Mouse (Mus musculus): ENCODE results near the gene Sox5. TPM values are rescaled to one million over a fixed set of nuclear protein-coding genes. Genes with fewer than 3 reads are reported as not detected.

The Sox5 gene
- total RNA-seq, 2 experiments from 2014 or later, result 2.6 to 2.9 TPM

GRCm38 (mm10) chr6:144181083-144181866 is 600.5 kb downstream of the Sox5 start:
- peak; percentile 34 to 56 for DNase-seq

GRCm38 (mm10) chr6:144179111-144179510 is 602.7 kb downstream of the Sox5 start:
- DNase-seq, result no peak

DNA sequence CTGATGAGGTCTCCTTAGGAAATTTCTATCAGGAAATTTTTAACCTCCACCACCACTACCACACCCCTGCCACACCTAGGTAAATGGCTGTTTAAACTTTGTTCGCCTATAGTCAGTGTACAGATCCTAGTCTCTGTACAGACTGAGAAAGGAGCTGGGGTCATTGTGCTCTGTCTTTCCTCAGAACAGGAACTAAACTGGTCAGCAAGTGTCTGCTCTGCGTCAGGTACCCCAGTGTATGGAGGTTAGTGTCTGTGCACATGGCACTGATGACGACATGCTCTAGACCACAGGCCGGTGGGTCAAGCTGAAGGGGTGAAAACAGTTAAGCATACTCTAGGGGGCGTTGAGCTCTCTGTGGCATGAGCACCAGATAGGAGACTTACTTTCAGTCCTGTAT is 605.1 kb downstream of the Sox5 start:
- DNase-seq, result no peak

- DNase-seq, result no peak
Observed at GRCm38 (mm10) chr6:144175590-144175989, 606.2 kb downstream of the Sox5 start.

- DNase-seq, result no peak
Observed at GRCm38 (mm10) chr6:144170541-144170940, 611.2 kb downstream of the Sox5 start.

- no peak for DNase-seq
Observed at GRCm38 (mm10) chr6:144169791-144170190, 612.0 kb downstream of the Sox5 start.

DNA sequence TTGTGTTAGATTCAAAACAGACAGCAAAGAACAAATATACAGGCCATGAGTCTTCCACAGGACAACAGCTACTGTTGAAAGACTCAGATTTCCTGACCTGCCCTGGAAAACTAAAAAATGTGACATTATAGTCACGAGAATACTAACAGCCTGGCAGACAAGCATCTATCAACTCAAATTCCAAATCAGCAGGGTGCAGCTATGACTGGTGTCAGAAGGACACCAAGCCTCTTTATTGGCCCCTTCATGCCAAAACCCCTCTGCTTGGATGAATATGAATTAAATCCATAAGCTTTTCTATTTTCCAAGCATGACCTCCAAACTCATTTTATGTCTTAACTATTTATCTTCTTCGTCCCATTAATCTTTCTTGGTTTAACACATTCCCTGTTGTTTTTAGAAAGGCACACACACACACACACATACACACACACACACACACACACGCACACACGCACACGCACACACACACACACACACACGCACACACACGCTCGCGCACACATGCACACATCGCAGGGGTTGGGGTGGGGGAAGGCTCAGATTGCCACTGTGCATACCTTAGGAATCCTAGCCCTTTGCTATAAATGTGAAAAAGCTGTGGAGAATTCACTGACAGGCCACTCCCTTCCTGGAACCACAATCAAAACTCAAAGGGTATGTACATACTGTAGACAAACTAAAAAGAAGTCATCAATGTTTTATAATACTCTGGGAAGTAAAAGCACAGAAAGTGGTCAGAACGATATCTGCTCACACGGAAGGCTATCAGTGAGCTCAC is 612.9 kb downstream of the Sox5 start:
- no peak for DNase-seq

GRCm38 (mm10) chr6:144167058-144167457 is 614.7 kb downstream of the Sox5 start:
- no peak for DNase-seq

- no peak for DNase-seq
Observed at GRCm38 (mm10) chr6:144166651-144167050, 615.1 kb downstream of the Sox5 start.

DNA sequence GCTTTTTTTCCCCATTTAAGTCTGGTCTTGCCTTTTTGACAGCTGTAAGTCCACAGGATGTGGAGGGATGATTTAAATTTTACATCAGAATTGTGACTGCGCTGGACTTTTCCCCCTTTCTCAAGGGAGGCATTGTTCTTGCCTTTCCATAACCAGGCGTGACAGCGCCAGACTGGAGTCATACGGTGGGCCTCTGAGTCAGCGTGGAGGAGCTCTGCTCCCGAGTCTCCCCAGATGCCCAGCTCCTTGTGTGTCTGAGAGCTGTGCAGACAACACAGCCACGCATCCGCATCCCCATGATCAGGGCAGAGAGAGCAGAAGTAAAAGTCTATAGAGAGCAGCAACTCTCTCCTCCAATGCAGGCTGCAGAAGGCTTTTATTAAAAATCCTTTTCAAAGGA is 615.7 kb downstream of the Sox5 start:
- DNase-seq, result peak; percentile 18 to 24

GRCm38 (mm10) chr6:144163501-144163900 is 618.3 kb downstream of the Sox5 start:
- DNase-seq, result no peak

GRCm38 (mm10) chr6:144158637-144159036 is 623.1 kb downstream of the Sox5 start:
- DNase-seq, result no peak

DNA sequence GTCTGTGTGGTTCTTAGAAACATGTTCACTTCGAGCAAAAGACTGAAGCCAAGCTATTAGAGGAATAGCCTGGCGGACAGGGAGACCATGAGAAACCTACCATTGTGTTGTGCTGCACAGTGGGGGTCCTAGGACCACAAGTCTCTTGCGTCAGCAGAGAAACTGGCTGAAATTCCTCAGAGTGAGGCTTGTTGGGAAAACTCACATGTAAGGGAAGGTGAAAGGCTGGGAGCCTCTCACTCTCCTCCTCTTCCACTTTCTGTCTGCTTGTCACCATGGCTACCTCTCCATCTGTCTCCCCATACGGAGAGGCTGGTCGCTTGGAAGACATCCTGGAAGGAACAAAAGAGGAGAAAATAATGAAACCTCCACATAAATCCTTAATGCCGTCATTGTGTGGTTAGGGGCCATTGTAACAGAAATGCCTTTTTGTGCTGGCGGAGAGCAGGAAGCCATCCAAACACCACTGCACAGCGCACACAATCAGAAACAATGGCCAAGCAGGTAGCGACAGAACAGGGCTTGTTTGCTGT is 626.8 kb downstream of the Sox5 start:
- no peak for DNase-seq

- no peak for DNase-seq
Observed at GRCm38 (mm10) chr6:144151957-144152356, 629.8 kb downstream of the Sox5 start.

GRCm38 (mm10) chr6:144151075-144151474 is 630.7 kb downstream of the Sox5 start:
- no peak for DNase-seq

DNA sequence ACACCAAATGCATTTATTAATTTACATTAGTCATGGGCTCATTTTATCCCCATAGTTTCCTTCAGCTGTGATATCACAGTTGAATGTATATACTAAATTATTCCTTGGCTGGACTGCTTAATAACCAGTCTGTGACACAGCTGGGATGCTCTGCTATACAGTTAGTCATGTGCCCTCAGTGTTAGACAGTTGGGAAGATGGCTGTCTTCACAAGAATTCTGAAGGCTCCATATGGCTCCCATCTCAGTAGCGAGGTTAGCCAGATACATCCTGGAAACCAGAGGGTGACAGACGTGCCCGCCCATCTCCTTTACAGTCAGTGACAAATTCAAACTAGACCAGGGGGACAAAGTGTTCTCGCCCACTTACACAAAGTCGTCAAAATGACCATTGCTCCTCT is 644.4 kb downstream of the Sox5 start:
- DNase-seq, result no peak

DNA sequence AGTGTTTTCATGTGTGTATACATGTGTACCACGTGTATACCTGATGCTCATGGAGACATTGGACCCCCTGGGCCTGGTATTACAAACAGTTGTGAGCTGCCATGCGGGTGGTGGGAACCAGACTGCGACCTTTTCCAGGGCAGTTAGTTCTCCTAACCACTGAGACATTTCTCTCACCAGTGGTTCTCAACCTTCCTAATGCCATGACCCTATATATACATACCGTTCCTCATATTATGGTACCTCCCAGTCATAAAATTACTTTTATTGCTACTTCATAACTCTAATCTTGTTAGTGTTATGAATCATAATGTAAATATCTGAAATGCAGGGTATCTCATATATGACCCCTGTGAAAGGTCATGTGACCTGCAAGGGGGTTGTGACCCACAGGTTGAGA is 644.9 kb downstream of the Sox5 start:
- DNase-seq, result no peak

- no peak for DNase-seq
Observed at GRCm38 (mm10) chr6:144129927-144130326, 651.9 kb downstream of the Sox5 start.

DNA sequence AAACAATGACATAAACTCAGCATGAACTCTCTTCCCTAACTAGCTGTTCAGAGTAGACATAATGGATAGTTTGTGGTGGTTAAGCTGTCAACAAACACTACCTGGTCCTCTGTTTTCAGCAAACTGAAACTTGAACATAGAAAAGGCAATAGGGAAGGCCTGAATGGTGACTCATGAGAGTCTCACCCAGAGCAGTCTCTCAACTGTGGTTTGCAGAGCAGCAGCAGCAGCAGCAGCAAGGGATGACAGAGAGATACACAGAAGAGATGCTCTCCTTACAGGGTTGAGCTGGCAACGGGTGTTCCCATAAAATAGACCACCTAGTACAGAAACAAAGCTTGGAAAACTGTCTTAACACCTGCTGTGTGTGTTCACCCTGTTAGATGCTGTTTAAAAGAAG is 661.8 kb downstream of the Sox5 start:
- DNase-seq, result no peak

DNA sequence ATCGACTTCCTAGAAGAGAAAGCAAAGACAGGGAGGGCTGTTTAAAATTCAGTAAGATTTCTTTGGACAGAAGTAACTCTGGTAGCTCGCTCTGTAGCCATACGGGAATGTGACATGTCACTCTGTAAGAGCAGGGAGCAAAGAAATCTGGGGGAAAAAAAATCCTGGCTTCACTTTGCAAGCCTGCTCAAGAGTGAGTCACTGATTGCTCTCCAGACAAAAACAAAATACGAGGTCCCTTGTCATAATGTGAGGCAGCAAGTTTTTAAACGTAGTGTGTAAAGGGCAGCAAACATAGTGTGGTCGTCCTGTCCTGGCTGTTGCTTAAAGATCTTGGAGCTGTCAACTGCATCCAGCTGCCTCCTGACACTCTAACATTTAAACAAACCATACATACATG is 665.1 kb downstream of the Sox5 start:
- no peak for DNase-seq

DNA sequence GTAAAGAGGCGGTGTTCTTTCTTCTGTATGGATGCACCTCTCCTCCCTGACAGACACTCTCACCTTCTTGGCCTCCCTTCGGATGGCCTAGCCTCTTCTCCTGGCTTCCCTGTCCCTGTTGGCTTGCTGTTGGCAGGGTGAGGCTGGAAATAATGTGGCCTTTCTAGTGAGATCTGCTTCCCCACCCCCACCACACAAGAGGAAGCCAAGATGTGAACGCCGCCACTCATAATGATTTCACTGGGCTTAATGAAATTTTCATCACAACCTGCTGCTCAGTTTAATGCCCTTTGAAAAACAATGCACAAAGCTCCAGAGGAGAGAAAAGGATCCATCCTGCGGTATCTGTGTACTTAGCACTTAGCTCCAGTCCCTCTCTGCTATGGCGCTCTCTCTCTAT is 670.2 kb downstream of the Sox5 start:
- no peak for DNase-seq

DNA sequence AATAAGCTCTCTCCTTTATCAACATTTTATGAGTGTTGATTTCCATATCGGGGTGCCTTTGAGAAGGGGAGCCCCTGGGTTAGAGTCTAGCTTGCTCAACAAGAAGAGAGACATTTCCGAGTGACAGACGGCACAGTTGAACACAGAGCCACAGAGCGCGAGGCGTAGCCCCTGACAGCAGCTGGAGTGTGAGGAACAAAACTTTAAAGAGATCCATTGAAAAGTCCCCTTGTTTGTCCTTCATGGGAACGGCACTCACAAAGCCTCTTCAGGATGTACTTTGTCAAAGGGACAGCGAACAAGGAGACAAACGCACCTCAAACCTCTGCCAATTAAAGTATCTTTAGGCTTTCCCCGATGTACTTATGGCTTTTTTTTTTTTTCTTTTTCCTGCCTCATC is 674.9 kb downstream of the Sox5 start:
- DNase-seq, result no peak

- no peak for DNase-seq
Observed at GRCm38 (mm10) chr6:144105645-144106044, 676.1 kb downstream of the Sox5 start.
